Mouse (Mus musculus): ENCODE measurements around the gene Pard3. TPM values are rescaled to one million over a fixed set of nuclear protein-coding genes. Genes with fewer than 3 reads are reported as not detected.

Pard3 gene
- total RNA-seq, 2 experiments from 2014 or later = 16.4 to 21.6 TPM

DNA sequence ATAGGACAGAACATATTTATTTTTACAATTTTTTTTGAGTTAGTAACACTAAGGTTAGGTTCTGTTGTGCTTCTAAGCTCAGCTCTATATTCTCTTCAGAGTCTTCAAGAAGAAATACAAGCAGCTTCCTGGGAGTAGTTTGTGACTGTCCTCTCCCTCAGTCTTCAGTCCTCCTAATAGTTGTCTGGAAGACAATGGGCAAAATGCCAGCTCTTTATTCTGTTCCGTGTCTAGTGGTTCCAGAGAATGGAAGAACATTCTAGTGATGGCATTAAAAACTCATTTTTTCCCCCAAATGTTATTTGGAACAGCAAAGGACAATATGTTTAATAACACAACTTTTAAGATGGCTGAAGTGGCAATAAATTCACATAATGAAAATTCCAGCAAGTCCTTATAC lies 163.3 kb downstream of the Pard3 start:
- DNase-seq (ENCODE audit: low spot score in 2 of 2) = no peak

DNA sequence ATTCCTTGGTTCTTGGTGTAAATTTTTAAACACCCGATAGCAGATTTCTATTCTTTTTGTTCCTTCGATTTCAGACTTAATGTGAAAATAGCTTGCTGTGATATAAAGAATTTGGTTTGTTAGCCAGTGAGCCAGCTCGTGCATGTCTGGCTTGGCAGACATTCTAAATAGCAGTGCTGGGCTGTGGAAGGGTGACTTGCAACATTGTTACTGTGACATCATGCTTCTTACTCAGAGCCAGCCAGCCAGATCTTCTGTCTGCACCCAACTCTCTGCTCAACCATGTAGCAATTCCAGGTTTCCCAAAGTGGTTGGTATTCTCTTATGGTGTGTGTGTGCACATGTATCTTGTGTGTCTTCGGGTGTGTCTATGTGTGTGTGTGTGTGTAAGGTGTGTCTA lies 163.7 kb downstream of the Pard3 start:
- DNase-seq (ENCODE audit: low spot score in 2 of 2) = no peak

DNA sequence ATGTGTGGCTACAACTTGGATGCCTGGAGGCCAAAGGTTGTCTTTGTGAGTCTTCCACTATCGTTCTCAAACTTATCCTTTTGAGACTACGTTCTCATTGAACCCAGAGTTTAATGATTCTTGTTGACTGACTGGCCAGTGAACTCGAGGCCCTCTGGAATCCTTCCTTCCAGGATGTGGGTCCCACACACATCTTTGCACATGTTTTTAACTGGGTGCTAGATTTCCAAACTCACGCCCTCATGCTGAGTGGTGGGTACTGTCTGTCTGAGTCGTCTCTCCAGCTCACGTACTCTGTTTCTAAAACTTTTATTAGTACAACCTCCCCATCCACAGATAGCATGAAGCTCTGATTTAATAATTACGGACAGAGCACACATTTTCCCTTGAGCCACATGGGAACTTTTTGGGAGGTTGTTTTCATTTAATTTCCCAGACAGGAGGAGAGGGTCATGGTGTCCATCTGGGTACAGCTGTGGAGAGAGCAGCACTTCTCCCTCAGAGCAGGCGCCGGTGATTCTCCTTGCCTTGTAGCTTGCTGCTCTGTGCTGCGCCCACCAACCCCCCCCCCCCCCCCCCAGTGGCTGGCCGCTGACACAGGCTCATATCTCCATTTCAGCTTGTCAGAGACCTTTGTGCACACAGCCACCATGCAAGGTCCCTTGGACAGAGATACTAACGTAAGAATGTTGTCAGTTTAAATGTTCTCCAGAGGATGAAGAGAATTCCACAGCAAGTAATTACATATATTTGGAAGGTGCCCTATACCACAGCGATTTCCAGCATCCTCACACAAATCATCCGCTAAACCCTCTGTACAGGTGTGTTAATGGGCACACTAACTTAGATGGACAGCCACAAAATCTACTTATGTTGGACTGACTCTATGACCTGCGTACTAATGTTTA lies 165.9 kb downstream of the Pard3 start:
- no peak for DNase-seq (ENCODE audit: low spot score in 2 of 2)

DNA sequence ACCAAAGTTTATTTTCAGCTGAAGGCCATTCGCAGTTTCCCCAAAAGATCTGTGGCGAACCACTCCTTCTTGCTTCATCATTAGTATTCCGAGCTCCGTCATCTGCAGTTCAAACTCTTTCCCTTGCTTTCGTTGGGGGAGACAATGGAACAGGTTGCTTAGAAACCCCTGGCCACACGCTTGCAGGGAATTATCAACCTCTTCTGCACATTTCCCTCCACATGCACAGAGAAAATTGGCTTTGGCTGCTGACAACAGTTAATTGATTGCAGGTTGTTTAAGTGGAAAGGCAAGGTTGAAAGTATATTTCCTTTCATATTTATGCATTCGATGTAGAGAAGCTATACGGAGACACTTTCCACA lies 166.5 kb downstream of the Pard3 start:
- no peak for DNase-seq (ENCODE audit: low spot score in 2 of 2)

DNA sequence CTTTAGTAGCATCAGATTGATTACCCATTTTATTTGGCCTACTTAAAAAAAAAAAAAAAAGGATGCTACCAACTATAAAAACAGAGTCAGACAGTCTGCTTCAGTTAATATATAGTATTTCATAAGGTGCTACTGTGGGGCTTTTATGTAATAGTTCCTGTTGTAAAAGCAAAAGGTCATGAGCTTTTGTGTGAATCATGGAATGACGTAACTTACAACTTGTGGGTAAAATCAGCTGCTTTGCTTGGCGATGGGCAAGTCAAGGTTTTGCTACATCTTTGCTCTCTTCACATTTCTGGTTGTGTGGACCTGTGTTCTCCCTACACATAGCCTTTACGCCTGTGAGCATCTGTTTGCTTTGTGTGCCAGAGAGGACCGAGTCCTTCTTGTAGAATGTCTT lies 179.7 kb downstream of the Pard3 start:
- DNase-seq (ENCODE audit: low spot score in 2 of 2) = no peak

DNA sequence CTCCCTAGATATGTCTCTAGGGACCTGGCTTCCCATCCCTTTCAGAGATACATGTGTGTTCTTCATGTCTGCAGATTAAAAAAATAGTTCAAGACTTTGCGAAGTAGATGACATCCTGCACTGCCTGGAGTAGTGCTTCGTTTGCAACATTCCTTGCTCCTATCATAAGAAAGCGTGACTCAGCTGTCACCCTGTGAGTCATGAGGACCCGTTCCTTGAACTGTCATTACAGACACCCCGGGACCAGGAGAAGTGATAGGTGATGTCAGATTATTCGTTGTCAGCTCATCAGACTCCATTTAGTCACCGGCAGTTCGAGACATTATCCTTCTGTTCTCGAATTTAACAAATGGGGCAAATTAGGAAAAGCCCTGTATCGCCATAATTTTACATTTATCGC lies 180.1 kb downstream of the Pard3 start:
- DNase-seq (ENCODE audit: low spot score in 2 of 2) = no peak

DNA sequence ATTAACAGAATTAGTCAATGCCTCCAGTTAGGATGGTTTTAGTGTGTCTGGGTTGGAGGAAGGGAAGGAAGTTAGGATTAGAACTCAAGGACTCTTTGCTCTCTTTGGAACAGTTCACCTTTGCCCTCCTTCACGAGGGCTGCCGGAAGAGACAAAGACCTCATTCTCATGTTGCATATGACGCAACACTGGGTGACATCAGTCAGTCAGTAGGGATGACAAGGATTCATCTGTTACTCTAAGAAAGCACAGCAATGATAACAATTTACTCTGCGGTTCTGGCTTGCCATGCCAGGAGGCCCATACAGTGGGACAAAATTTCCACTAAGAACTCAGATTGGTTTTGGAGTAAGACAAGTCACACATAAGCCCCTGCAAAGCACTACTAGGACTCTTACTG lies 187.1 kb downstream of the Pard3 start:
- DNase-seq (ENCODE audit: low spot score in 2 of 2) = no peak

DNA sequence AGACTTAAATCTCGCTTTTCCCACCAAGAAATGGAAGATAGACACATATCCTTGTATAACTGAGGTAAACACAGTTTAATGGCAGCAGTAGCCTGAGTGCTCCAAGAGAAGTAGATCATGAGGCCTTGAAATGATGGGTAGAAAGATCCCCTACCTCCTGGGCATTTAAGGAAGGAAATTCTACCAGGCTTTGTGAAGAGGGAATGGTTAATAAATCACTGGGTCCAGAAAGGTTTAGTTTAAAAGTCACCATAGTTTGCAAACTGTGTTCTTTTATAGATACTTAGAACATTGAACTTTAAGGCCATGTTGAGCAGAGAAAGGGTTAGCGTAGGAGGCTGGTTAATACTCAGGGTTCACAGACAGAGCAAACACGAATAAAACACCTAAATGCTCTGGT lies 187.8 kb downstream of the Pard3 start:
- no peak for DNase-seq (ENCODE audit: low spot score in 2 of 2)

DNA sequence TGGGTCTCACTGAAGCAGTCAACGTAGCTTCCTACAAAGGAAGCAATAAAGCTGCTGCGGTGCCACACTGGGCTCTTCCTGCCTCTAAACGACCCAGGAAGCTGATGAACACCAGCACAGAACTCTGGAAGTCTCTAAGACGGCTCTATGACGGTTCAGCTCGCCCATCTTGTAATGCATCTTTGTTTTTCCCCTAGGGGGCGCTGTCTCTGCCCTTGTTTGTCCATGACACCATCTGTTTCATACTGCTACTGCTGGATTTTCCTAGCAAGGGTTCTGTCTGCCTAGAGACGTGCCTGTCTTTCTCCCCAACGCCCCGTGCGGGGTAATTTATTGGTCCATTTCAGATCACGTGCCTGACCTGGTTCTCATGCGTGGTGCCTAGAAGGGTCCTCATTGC lies 188.3 kb downstream of the Pard3 start:
- no peak for DNase-seq (ENCODE audit: low spot score in 2 of 2)

DNA sequence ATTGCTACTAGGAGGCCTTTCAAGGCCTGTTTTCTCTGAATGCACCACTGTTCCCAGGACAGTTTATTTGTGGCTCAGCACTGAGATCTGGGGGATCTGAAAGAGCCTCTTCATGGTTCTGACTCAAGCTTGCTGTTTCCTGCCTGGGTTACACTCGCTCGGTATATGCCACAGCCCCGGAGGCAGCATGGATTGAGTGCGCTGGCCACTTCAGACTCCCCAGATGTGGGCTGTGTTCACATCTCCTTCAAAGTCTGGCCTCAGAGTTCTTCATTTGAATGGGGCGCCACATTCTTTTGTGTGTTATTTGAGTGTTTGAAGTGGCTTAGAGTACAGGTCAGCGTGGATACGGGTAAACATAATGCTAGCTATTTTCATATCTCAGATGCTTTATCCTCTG lies 190.9 kb downstream of the Pard3 start:
- DNase-seq (ENCODE audit: low spot score in 2 of 2) = no peak

DNA sequence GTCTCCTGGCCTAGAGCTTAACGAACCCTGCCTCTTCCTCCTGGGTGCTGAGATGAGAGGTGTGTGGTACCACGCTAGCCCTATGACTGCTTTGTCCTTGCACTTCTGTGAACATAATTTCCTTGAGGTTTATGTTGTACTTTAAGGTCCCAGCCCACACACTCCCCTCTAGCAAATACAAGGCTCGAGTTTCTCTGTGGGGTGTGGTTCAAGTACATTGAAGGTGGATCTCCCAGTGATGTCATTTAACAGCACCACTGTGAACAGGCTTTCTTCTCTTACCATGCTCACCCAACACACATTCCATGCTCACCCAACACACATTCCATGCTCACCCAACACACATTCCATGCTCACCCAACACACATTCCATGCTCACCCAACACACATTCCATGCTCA lies 193.4 kb downstream of the Pard3 start:
- no peak for DNase-seq (ENCODE audit: low spot score in 2 of 2)

DNA sequence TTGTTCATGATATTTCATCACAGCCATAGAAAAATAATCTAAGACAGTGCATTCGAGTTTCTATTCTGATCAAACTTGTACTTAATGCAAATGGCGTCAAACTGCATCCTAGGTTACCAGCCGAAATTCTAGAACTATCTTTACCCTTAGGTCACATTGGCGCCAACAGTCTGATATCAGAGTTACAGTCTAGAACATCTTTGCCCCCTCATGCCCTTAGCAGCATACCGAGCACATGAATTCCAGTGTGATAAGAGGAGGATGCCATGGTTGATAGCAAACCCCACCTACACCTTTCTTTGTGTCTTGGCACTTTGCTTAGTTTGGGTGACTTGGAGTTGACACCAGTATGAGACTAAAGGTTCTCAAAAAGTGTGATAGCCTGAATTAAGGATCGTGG lies 197.4 kb downstream of the Pard3 start:
- DNase-seq (ENCODE audit: low spot score in 2 of 2) = no peak

DNA sequence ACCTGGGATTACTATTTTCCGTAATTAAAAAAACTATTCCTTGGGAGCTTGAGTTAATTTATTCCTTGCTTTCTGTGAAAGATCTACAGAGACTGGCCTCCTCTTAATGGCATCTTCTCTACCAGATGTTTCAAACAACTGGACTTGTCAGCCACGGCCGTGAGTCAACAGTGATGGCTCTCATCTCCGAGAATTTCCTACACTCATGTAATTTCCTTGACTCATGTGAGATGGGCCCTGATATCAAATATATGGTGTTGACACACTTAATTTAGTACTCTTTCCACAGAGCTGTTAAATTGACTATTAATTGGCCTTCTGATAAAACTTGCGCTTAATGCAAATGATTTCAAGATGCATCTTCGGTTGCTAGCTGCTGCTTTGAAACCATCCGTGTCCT lies 198.3 kb downstream of the Pard3 start:
- no peak for DNase-seq (ENCODE audit: low spot score in 2 of 2)

DNA sequence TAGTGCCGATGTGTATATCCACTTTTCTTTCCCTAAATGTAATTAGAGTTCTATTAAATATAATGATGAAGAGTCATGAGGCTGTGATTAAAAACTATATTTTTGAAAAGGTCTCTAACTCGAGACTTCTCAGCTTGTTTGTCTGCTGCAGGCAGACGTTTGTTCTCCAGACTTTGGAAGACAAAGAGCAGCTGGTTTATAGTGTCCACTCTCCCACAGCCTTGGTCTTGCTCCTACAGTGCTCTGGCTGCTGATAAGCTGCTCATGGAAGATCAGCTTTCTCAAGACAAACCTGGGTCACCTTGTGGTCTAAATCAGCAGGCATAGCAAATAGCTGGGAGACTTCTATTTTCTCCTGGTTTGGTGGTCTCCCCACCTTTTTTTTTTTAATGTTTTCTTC lies 198.7 kb downstream of the Pard3 start:
- no peak for DNase-seq (ENCODE audit: low spot score in 2 of 2)

DNA sequence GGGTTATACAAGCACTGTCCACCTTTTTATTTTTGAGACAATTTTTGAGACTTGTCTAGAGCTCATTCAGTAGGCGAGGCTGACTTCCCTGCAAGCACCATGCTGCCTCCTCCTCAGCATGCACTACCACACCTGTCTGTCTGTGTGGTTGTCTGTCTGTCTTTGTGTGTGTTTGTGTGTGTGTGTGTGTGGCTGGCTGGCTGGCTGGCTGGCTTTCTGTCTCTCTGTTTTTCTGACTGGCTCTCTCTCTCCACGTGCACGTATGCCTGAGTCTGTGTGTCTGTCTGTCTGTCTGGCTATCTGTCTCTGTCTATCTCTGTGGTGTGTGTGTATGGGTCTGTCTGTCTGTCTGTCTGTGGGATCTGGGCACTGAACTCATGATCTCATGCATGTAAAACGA lies 199.2 kb downstream of the Pard3 start:
- no peak for DNase-seq (ENCODE audit: low spot score in 2 of 2)

DNA sequence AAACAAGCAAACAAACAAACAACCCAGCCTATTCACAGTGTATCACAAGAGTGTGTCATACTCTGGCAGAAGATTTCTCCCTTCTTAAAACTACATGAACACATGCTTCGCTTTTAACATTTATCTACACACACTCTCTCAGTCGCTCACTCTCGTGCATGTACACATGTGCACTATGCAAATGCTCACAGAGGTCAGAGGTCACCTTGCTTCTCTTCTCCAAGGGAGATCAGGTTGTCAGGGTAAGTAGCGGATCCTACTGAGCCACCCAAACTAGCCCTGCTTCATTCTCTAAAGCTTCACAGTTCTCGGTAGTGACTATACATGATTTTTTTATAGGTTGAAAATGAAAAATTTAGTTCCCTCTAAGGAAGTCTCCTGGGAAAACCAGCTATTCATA lies 199.8 kb downstream of the Pard3 start:
- no peak for DNase-seq (ENCODE audit: low spot score in 2 of 2)

DNA sequence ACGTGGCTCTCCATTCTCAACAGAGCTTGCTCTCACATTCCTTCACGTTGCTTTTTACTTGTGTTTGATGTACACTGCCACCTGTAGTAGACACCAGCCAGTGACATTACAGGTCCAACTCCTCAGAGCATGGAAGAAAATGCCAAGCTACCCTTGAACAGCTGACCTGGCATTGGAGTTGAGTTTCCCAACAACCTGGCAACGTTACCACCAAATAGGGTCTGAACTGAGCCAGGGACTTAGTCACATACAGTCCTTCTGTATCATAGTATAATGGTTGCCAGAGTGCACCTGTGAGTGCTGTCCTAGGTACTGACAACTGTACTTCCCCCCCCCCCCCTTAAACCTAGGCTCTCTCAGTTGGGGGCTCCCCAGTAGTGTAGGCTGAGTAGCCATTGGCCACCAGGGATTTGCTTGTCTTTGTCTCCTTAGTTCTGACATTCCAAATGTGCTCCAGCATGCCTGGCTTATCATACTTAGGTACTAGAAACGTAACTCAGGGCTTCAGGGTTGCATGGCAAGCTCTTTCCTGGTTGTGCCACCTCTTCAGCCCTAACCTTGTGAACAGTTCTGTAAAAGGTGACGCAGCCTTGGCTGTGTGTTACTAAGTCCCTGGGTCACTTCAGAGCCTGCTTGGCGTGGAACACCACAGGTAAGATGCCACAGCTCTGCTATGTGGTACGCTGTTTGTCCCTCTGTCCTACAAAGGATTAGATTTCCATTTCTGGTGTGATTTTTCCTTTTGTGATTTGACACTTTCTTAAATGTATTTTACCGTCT lies 201.2 kb downstream of the Pard3 start:
- no peak for DNase-seq (ENCODE audit: low spot score in 2 of 2)

DNA sequence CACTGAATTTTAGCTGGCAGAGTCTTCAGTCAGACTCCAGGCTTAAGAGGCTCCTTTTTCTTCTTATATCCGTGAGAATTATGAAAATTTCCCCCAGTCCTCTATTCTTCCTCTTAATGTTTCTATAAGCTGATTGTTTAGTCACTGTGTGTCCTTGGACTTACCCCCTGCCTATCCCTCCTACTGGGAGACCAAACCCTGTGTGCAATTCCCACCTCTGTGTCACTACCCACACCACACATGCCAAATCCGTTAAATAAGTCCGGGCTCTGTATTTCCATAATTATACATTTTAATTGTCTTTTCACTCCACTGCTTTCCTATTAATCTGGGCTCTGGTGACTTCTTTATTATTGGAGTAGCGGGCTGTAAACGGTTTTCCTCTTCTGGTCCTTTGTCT lies 203.1 kb downstream of the Pard3 start:
- no peak for DNase-seq (ENCODE audit: low spot score in 2 of 2)

DNA sequence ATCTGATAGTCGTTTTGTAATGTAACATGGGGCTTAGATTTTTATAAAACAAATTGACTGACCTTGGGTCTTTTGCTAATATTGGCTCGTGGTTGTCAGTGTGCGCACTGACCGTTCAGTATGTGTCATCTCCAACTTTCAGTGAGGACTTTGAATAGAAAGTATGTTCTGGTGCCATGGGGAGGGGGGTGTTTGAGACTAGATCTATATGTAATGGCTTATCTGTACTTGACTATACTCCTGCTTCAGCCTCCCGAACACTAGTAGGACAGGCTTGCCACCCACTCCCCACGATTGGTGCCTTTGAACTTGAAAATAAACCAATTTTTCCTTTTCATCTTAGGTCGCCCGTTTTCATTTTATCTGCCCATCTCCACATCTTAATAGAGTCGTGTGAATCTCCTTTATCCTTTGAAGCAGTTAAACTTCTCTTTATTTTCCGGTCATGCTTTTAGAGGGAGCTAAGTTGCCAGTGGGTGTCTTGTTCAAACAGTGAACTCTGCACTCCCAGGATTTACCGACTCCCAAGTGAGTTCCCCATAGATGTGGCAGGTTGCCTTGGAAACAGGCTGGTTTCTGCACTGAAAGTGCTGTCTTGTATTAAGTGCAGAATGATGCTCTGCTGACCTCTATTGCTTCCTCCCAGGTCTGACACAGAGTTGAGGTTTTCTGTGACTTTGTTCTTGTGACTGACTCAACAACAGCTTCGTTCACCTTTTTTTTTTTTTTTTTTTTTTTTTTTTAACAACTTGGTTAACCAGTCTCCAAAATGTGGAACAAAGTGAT lies 204.7 kb downstream of the Pard3 start:
- DNase-seq (ENCODE audit: low spot score in 2 of 2) = peak in 1 of 2 experiments; percentile 22

DNA sequence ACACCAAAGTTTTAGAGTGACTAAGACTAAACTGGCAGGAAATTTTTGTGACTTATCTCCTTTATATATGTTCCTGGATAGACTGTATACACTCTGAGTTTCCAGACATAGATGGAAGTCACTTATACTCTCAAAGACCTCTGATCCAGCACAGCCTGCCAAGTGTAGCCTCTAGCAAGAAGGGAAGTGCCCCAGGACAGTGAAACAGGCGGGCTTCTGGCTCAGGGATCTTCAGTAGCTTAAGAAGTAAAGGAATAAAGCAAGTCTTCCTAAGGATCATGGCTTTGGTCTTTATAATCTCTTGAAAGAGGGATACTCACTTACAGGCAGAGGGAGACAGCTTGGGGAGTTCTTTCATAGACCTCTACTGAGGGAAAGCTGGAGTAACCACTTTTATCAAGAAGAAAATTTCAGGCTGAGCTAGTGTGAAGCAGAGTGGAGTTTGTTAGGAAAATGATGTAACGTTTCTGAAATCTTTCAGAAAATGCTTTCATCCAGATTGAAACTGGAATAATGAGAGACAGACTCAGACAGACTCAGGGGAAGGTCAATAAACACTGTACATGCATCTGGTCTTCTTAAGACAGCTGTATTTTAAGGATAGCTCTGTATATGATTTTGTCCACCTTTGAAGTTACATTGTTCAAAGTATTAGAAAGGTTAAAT lies 205.5 kb downstream of the Pard3 start:
- DNase-seq (ENCODE audit: low spot score in 2 of 2) = no peak

DNA sequence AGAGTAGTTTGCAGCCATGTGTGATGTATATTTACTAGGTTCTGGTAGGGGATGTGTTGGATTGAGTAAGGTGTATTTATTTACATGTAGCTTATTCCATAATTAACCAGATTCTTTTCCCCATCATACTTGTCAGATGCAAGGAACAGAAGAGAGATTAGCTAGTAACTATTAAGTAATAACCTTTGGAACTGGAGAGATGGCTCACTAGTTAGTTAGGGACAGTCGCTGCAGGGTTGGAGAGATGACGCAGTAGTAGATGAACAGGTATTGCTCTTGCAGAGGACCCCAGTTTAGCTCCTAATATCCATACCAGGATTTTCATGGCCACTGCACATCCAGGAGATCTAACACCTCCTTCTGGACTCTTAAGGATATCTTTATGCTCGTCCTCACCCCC lies 207.5 kb downstream of the Pard3 start:
- no peak for DNase-seq (ENCODE audit: low spot score in 2 of 2)
